Mouse (Mus musculus) thymus, adult 2 months (tissue): ENCODE results near the gene Plxnb2. TPM values are rescaled to one million over a fixed set of nuclear protein-coding genes. Genes with fewer than 3 reads are reported as not detected.
A peak's percentile ranks its signal among the peaks of the same experiment; 100 is the strongest.

ENCODE experiments used
- DNase-seq: peaks from one replicate; pipeline ENCODE4 v3.0.0; 2021
- H3K27ac ChIP-seq: fragments of 200-500 bp; 2 replicates; pipeline ENCODE4 v1.5.1; 2012; ENCODE audit warnings: low read length, control low read depth; ENCODE audit not compliant: control insufficient read depth, insufficient read depth
- H3K27me3 ChIP-seq: fragments of 200-500 bp; 2 replicates; pipeline ENCODE4 v1.6.1; 2012; ENCODE audit warnings: mild to moderate bottlenecking, low read length, moderate library complexity, mixed read lengths; ENCODE audit not compliant: control insufficient read depth, insufficient read depth
- H3K36me3 ChIP-seq: fragments of 200-500 bp; 2 replicates; pipeline ENCODE4 v1.6.1; 2012; ENCODE audit warnings: mild to moderate bottlenecking, low read length, moderate library complexity; ENCODE audit not compliant: control insufficient read depth, insufficient read depth
- H3K4me1 ChIP-seq: fragments of 200-500 bp; replicated peaks from 2 replicates; pipeline ENCODE4 v1.6.1; 2012; ENCODE audit warnings: low read length; ENCODE audit not compliant: control insufficient read depth, insufficient read depth
- H3K4me3 ChIP-seq: fragments of 200-500 bp; 2 replicates; pipeline ENCODE4 v1.5.1; 2012; ENCODE audit warnings: mild to moderate bottlenecking, low read length, control low read depth, moderate library complexity; ENCODE audit not compliant: control insufficient read depth, insufficient read depth
- CTCF ChIP-seq: fragments of 200-500 bp; IDR thresholded peaks from 2 replicates; pipeline ENCODE4 v1.5.1; 2012; ENCODE audit warnings: mild to moderate bottlenecking, control low read depth, low read length, moderate library complexity, borderline replicate concordance; ENCODE audit not compliant: control insufficient read depth, poor library complexity, insufficient read depth; ENCODE audit errors: extremely low read depth
- POLR2A ChIP-seq: fragments of 200-500 bp; IDR thresholded peaks from 2 replicates; pipeline ENCODE4 v1.6.1; 2012; ENCODE audit warnings: mild to moderate bottlenecking, low read length, control low read depth, moderate library complexity; ENCODE audit not compliant: control insufficient read depth, poor library complexity, insufficient read depth; ENCODE audit errors: extremely low read depth
- WGBS: fragments of 180-500 bp; shearing (Covaris S2); methylation state at CpG from one replicate; pipeline ENCODE4 v1.1.7; 2018; 5-methylcytosine and 5-hydroxymethylcytosine counted together
- polyA plus RNA-seq: library from polyadenylated mRNA; depleted of rRNA; stranded (reverse); fragments of >200 nt; gene quantifications from 2 replicates; pipeline ENCODE4 v1.2.3, GENCODE M21; 2012

Gene Plxnb2
- polyA plus RNA-seq, 1 experiment, result 54.6 TPM

- Histone ChIP-seq H3K4me1 (peaks cover 46% of the 10 kb centered on the region), H3K36me3 (no peaks in the 10 kb centered on the region), H3K27ac (no peak overlapping the region), H3K4me3 (peak overlapping the region; percentile 36), H3K27me3 (peaks cover 5% of the 10 kb centered on the region)
- peak; percentile 65 for DNase-seq
- no peak for TF ChIP-seq POLR2A
- TF ChIP-seq CTCF, result no peak
- WGBS, result 1% methylated on average over 27 of the region's 27 CpGs
These were observed 34.1 kb downstream of the Plxnb2 start for GRCm38 (mm10) chr15:89146537-89146936.

GRCm38 (mm10) chr15:89145813-89146350 is 34.7 kb downstream of the Plxnb2 start:
- WGBS, result 81% methylated on average over 24 of the region's 24 CpGs
- H3K4me3 ChIP-seq, result no peak overlapping the region

GRCm38 (mm10) chr15:89144965-89145364 is 35.6 kb downstream of the Plxnb2 start:
- peaks cover 15% of the 10 kb centered on the region for H3K27me3 ChIP-seq
- 29% methylated on average over 11 of the region's 11 CpGs for WGBS
- DNase-seq, result no peak
- H3K27ac ChIP-seq, result no peak overlapping the region
- H3K36me3 ChIP-seq, result no peaks in the 10 kb centered on the region
- no peak overlapping the region for H3K4me3 ChIP-seq
- H3K4me1 ChIP-seq, result peaks cover 47% of the 10 kb centered on the region
- TF ChIP-seq CTCF (no peak), POLR2A (no peak)

More at GRCm38 (mm10) chr15:89145813-89146350, 34.7 kb downstream of the Plxnb2 start:
- Histone ChIP-seq H3K27me3 (peaks cover 7% of the 10 kb centered on the region), H3K4me1 (peaks cover 46% of the 10 kb centered on the region), H3K27ac (no peak overlapping the region), H3K36me3 (no peaks in the 10 kb centered on the region)
- no peak for TF ChIP-seq POLR2A
- no peak for TF ChIP-seq CTCF
- DNase-seq, result no peak

GRCm38 (mm10) chr15:89143134-89143533 is 37.5 kb downstream of the Plxnb2 start:
- no peak overlapping the region for H3K4me3 ChIP-seq
- DNase-seq, result no peak
- H3K36me3 ChIP-seq, result no peaks in the 10 kb centered on the region
- peaks cover 33% of the 10 kb centered on the region for H3K4me1 ChIP-seq
- WGBS, result 41% methylated on average over 2 of the region's 2 CpGs
- no peak overlapping the region for H3K27ac ChIP-seq
- peaks cover 19% of the 10 kb centered on the region; the same call in 1 of the 2 replicates for H3K27me3 ChIP-seq
- TF ChIP-seq CTCF (no peak), POLR2A (no peak)

- WGBS, result 59% methylated on average over 4 of the region's 4 CpGs
- Histone ChIP-seq H3K27me3 (peaks cover 19% of the 10 kb centered on the region; the same call in 1 of the 2 replicates), H3K27ac (no peak overlapping the region), H3K4me1 (peaks cover 22% of the 10 kb centered on the region), H3K4me3 (no peak overlapping the region), H3K36me3 (no peaks in the 10 kb centered on the region)
- TF ChIP-seq POLR2A (no peak), CTCF (no peak)
- DNase-seq, result no peak
These were observed 38.7 kb downstream of the Plxnb2 start for GRCm38 (mm10) chr15:89141905-89142304.

- peaks cover 17% of the 10 kb centered on the region for H3K4me1 ChIP-seq
- DNase-seq, result no peak
- H3K27ac ChIP-seq, result no peak overlapping the region
- no peaks in the 10 kb centered on the region for H3K36me3 ChIP-seq
- WGBS, result 13% methylated on average over 5 of the region's 5 CpGs
- no peak for TF ChIP-seq CTCF
- TF ChIP-seq POLR2A, result no peak
- peaks cover 19% of the 10 kb centered on the region; the same call in 1 of the 2 replicates for H3K27me3 ChIP-seq
- H3K4me3 ChIP-seq, result no peak overlapping the region
These were observed 39.1 kb downstream of the Plxnb2 start for GRCm38 (mm10) chr15:89141443-89141842.
